Mouse (Mus musculus): ENCODE measurements at regions not wholly inside any gene's neighbourhood (a gene's known extent, or its start where the extent isn't known, plus 50 kb on each side); places are given as distances from the start of the nearest gene placed in this dataset.

- TF ChIP-seq POLR2A (IDR thresholded peaks at IDR 0.05; ENCODE audit: borderline replicate concordance, extremely low read depth, insufficient read depth, insufficient read length, poor library complexity, severe bottlenecking) (no peak), CTCF (IDR thresholded peaks at IDR 0.05; ENCODE audit: borderline replicate concordance, extremely low read depth, insufficient read depth, insufficient read length) (no peak)
These were observed 87.8 kb upstream of the Parp11 start for GRCm38 (mm10) chr6:127358805-127359204.
